Mouse (Mus musculus) CH12.LX (cell line): ENCODE measurements around the gene Sacs.

Experiments used
- CTCF ChIP-seq, 2 experiments: IDR thresholded peaks in 1 of 2; conservative IDR thresholded peaks in 1 of 2; 2 replicates each; pipeline ENCODE4 v1.5.1; 2011 to 2012; ENCODE audit warnings: low read depth in 2 of 2, low read length in 2 of 2, improper control_type of control experiment in 1 of 2, inconsistent platforms in 1 of 2, mild to moderate bottlenecking in 1 of 2, moderate library complexity in 1 of 2
- EP300 ChIP-seq: IDR thresholded peaks from 2 replicates; pipeline ENCODE4 v1.6.1; 2011; ENCODE audit warnings: low read length, improper control_type of control experiment
- GABPA ChIP-seq: IDR thresholded peaks from 2 replicates; pipeline ENCODE4 v1.6.1; 2012; ENCODE audit warnings: low read depth, low read length, improper control_type of control experiment, inconsistent platforms; ENCODE audit not compliant: insufficient replicate concordance
- MAX ChIP-seq: IDR thresholded peaks from 2 replicates; pipeline ENCODE4 v1.6.1; 2011; ENCODE audit warnings: low read length, improper control_type of control experiment
- TCF12 ChIP-seq: IDR thresholded peaks from 2 replicates; pipeline ENCODE4 v1.6.1; 2014; ENCODE audit warnings: low read depth, mild to moderate bottlenecking, inconsistent platforms, low read length, improper control_type of control experiment
- UBTF ChIP-seq: IDR thresholded peaks from 2 replicates; pipeline ENCODE4 v1.6.1; 2012; ENCODE audit warnings: low read depth, mild to moderate bottlenecking, inconsistent platforms, low read length, improper control_type of control experiment, moderate library complexity
- USF1 ChIP-seq: IDR thresholded peaks from 2 replicates; pipeline ENCODE4 v1.6.1; 2014; ENCODE audit warnings: low read depth, mild to moderate bottlenecking, inconsistent platforms, low read length, improper control_type of control experiment
- ZKSCAN1 ChIP-seq: IDR thresholded peaks from 2 replicates; pipeline ENCODE4 v1.6.1; 2012; ENCODE audit warnings: low read depth, inconsistent platforms, low read length, improper control_type of control experiment, borderline replicate concordance

DNA sequence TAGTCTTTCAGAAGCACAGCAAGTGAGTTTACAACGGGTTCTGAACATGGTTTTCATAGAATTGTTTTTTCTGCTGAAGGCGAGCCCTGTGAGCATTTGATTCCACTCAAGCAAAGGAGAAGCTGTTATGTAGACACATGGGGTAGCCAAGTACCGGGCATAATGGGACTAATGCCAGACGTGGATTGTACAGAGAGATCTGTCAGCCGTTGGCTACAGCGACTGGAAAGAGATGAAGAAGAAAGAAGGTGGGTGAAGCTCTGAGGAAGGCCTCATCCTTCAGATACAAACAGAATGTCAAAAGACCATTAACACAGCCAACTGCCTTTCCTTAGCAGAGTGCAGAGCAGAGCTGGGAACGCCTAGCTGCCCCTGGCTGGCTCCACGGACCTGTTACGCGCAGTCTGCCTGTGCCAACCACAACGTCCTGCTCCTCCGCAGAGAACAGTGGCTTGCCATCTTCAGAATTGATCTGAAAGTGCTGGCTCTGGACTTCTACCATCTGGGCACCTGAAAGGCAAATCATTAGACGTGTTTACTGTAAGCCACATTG is 93.8 kb downstream of the Sacs start:
- TF ChIP-seq CTCF (conservative IDR thresholded peaks at IDR 0.05 in 1 of 2, IDR thresholded peaks at IDR 0.05 in 1 of 2; ENCODE audit: low read depth in 2 of 2, low read length in 2 of 2): no peak
- TF ChIP-seq MAX: no peak
- TF ChIP-seq TCF12: no peak
- TF ChIP-seq USF1: no peak
- TF ChIP-seq UBTF: no peak
- TF ChIP-seq EP300: no peak
- TF ChIP-seq GABPA: no peak
- no peak for TF ChIP-seq ZKSCAN1
